Mouse (Mus musculus) layer of hippocampus, postnatal 25 days (tissue): ENCODE measurements at regions not wholly inside any gene's neighbourhood (a gene's known extent, or its start where the extent isn't known, plus 50 kb on each side); places are given as distances from the start of the nearest gene placed in this dataset.
"Not testable (repeated sequence)": the region's sequence is repeated elsewhere in the genome, so short reads cannot be mapped to it uniquely, and the experiment has no call there.

Experiments
- DNase-seq, 2 experiments: peaks; one replicate each; pipeline ENCODE4 v3.0.0; 2022; ENCODE audit warnings: mixed read lengths in 2 of 2, low spot score in 1 of 2; ENCODE audit errors: extremely low spot score in 1 of 2

GRCm38 (mm10) chr12:6638761-6639281, 1263.3 kb upstream of the Klhl29 start:
- DNase-seq: peak; percentile 42 to 52

GRCm38 (mm10) chr12:6637771-6638305, 1262.4 kb upstream of the Klhl29 start:
- no peak for DNase-seq

GRCm38 (mm10) chr12:6622575-6623146, 1247.2 kb upstream of the Klhl29 start:
- no peak for DNase-seq

- DNase-seq: no peak
These were observed 1225.6 kb upstream of the Klhl29 start for GRCm38 (mm10) chr12:6601111-6601510.

GRCm38 (mm10) chr12:6595484-6595883, 1220.0 kb upstream of the Klhl29 start:
- DNase-seq: not testable (repeated sequence)

GRCm38 (mm10) chr12:6590231-6590630, 1214.7 kb upstream of the Klhl29 start:
- no peak for DNase-seq

GRCm38 (mm10) chr12:6588031-6588701, 1212.7 kb upstream of the Klhl29 start:
- no peak for DNase-seq

- DNase-seq: no peak
These were observed 1204.7 kb upstream of the Klhl29 start for GRCm38 (mm10) chr12:6580195-6580594.

GRCm38 (mm10) chr12:6576866-6577360, 1201.4 kb upstream of the Klhl29 start:
- peak in 1 of 2 experiments; percentile 4 for DNase-seq
